Mouse (Mus musculus): ENCODE results near the gene Cacna2d3. TPM values are rescaled to one million over a fixed set of nuclear protein-coding genes. Genes with fewer than 3 reads are reported as not detected.
A peak's percentile ranks its signal among the peaks of the same experiment; 100 is the strongest.

Cacna2d3 gene
- polyA plus RNA-seq, 1 experiment from 2014 or later = 38.5 TPM

DNA sequence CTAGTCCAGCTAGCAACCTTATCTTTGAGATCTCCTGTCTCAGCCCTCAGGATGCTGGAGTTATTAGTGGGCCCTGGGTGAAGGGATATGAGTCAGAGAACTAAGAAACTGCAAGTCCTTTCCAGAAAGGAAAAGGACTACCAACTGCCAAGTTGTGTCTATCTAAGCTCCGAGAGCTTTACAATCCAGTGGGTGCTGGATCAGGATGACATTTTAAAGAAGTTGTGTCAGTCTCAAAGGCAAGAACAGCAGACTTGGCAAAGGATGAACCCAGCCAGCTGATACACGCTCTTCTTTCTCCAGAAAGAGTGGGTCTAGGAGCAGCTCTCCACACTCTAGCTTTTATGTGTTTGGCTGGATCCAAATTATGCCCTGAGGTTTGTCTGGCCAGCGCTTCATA lies 530.2 kb downstream of the Cacna2d3 start:
- Histone ChIP-seq H3K4me2 (ENCODE audit: low read length) (no peak overlapping the region), H3K27me3 (ENCODE audit: control insufficient read depth, insufficient read depth, low read length) (no peaks in the 10 kb centered on the region), H3K4me3 (replicated peaks; ENCODE audit: low read depth, low read length) (no peak overlapping the region), H3K36me3 (ENCODE audit: control insufficient read depth, insufficient read depth, low read length) (no peaks in the 10 kb centered on the region), H3K9ac (replicated peaks; ENCODE audit: low read length) (no peak overlapping the region), H3K9me3 (ENCODE audit: control insufficient read depth, low read length) (no peaks in the 10 kb centered on the region), H3K4me1 (ENCODE audit: control insufficient read depth, insufficient read depth, low read length) (no peaks in the 10 kb centered on the region), H3K27ac (replicated peaks; ENCODE audit: low read depth, low read length) (no peak overlapping the region)
- ATAC-seq (ENCODE audit: low FRiP score, low TSS enrichment) = no peak
- WGBS = 95% methylated on average over 3 of the region's 3 CpGs
- no peak for DNase-seq

DNA sequence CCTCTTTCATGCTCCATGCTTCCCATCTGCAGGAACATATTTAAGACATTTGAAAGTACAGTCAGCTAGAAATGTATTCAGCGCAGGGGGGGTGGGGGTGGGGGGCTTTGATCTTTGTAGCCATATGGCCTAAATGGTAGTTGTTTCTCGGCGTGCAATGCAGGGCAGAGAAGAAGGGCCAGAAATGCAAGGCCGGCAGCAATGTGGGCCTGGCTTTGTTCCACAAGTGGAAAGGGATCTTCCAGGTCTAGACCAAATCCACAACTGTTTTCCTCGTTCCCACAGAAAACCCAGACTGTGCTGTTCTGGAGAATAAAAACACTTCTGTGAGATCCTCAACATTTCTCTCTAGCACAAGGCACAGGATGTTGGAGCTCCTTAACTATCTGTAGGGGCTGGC lies 537.9 kb downstream of the Cacna2d3 start:
- ATAC-seq (ENCODE audit: low FRiP score, low TSS enrichment) = no peak
- Histone ChIP-seq H3K36me3 (ENCODE audit: control insufficient read depth, insufficient read depth, low read length) (no peaks in the 10 kb centered on the region), H3K27me3 (ENCODE audit: control insufficient read depth, insufficient read depth, low read length) (no peaks in the 10 kb centered on the region), H3K9ac (replicated peaks; ENCODE audit: low read length) (no peak overlapping the region), H3K9me3 (ENCODE audit: control insufficient read depth, low read length) (no peaks in the 10 kb centered on the region), H3K27ac (replicated peaks; ENCODE audit: low read depth, low read length) (no peak overlapping the region), H3K4me2 (ENCODE audit: low read length) (no peak overlapping the region), H3K4me3 (replicated peaks; ENCODE audit: low read depth, low read length) (no peak overlapping the region), H3K4me1 (ENCODE audit: control insufficient read depth, insufficient read depth, low read length) (peaks cover 11% of the 10 kb centered on the region)
- DNase-seq = no peak
- 86% methylated on average over 5 of the region's 5 CpGs for WGBS

DNA sequence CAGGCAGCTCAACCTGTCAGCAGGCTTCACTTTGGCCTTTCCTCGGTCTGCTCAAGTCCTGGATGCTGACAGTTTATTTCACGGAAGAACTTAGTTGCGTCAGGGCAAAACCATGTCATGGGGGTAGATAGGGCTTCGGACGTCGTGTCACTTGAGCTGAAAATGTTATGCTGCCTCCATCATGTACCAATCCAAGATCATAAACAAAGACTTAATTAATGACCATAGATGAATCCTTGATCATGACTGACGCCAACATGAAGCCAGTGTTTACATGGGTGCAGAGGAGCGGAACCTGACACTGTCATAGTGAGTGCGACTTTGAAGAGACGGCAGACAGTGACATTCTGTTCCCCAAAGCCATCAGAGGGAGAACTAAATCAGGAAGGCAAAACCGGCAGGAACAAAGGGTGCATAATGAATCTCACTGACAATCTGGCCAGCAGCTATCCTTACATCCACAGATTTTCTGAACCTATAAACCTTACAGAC lies 542.2 kb downstream of the Cacna2d3 start:
- ATAC-seq (ENCODE audit: low FRiP score, low TSS enrichment) = no peak
- peaks cover 16% of the 10 kb centered on the region for H3K4me1 ChIP-seq (ENCODE audit: control insufficient read depth, insufficient read depth, low read length)
- H3K27me3 ChIP-seq (ENCODE audit: control insufficient read depth, insufficient read depth, low read length) = no peaks in the 10 kb centered on the region
- no peaks in the 10 kb centered on the region for H3K9me3 ChIP-seq (ENCODE audit: control insufficient read depth, low read length)
- H3K9ac ChIP-seq (replicated peaks; ENCODE audit: low read length) = no peak overlapping the region
- H3K4me3 ChIP-seq (replicated peaks; ENCODE audit: low read depth, low read length) = no peak overlapping the region
- H3K36me3 ChIP-seq (ENCODE audit: control insufficient read depth, insufficient read depth, low read length) = no peaks in the 10 kb centered on the region
- peak; percentile 27 for DNase-seq
- peak overlapping the region; percentile 62; the same call in 1 of the 2 replicates for H3K27ac ChIP-seq (replicated peaks; ENCODE audit: low read depth, low read length)
- WGBS = 16% methylated on average over 11 of the region's 11 CpGs
- no peak overlapping the region for H3K4me2 ChIP-seq (ENCODE audit: low read length)

DNA sequence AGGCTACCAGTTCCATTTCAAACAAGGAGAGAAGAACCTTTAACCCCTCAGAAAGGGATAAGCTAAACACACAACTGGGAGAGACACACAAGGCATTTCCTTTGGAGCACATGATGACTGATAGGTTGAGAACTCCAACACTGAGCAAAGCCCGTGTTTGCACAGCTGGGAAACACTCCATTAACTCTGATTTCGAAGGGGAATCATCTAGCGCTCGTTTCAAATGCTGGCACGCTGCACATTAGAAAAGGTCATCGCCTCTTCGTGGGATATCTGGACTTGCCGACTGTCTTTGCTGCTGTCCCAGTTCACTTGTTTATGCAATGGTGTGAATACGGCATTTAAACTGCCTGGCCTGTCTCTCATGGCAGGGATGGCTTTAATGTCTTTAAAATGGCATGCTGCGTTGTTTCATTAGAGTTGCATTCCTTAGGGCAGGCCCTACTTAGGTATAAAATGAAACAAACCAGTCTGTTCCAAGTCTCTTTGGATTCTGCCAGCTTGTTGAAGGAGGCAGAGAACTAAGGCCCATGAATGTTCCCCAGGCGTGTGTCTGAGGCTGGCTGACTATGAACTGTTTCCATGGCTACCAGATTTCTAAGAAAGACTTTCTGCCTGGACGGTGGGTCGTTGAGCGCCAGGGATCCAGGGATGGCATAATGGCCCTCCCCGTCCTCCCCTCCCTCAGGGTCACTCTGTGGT lies 542.8 kb downstream of the Cacna2d3 start:
- 11% methylated on average over 15 of the region's 15 CpGs for WGBS

DNA sequence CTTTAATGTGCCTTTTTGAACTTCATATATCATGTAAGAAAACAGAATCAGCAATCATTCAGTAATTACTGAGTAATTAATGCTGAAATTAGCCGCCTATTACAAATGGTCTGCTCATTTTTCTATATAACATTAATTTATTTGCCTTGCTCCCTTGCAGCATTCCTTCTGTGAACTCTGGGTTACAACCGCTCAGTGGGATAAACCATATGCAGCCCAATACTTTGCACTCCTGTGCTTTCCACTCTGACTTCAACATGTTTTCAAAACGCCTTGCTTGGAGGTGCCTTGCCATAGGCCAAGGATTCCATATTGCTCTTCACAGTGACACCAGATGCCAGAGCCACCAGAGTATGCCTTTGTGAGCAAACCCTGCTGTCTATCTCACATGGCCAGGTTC lies 546.9 kb downstream of the Cacna2d3 start:
- DNase-seq = no peak
- ATAC-seq (ENCODE audit: low FRiP score, low TSS enrichment) = no peak
- WGBS = 86% methylated on average over 3 of the region's 3 CpGs
- Histone ChIP-seq H3K4me2 (ENCODE audit: low read length) (no peak overlapping the region), H3K4me3 (replicated peaks; ENCODE audit: low read depth, low read length) (no peak overlapping the region), H3K4me1 (ENCODE audit: control insufficient read depth, insufficient read depth, low read length) (peaks cover 15% of the 10 kb centered on the region), H3K27ac (replicated peaks; ENCODE audit: low read depth, low read length) (no peak overlapping the region), H3K27me3 (ENCODE audit: control insufficient read depth, insufficient read depth, low read length) (no peaks in the 10 kb centered on the region), H3K9me3 (ENCODE audit: control insufficient read depth, low read length) (no peaks in the 10 kb centered on the region), H3K9ac (replicated peaks; ENCODE audit: low read length) (no peak overlapping the region), H3K36me3 (ENCODE audit: control insufficient read depth, insufficient read depth, low read length) (no peaks in the 10 kb centered on the region)

More for the DNA sequence above, 542.8 kb downstream of the Cacna2d3 start:
- ATAC-seq (ENCODE audit: low FRiP score, low TSS enrichment) (no peak), DNase-seq (peak; percentile 79)
- no peak overlapping the region for H3K9ac ChIP-seq (replicated peaks; ENCODE audit: low read length)
- peak overlapping the region; percentile 62 for H3K27ac ChIP-seq (replicated peaks; ENCODE audit: low read depth, low read length)
- H3K27me3 ChIP-seq (ENCODE audit: control insufficient read depth, insufficient read depth, low read length) = no peaks in the 10 kb centered on the region
- H3K9me3 ChIP-seq (ENCODE audit: control insufficient read depth, low read length) = no peaks in the 10 kb centered on the region
- no peaks in the 10 kb centered on the region for H3K36me3 ChIP-seq (ENCODE audit: control insufficient read depth, insufficient read depth, low read length)
- H3K4me2 ChIP-seq (ENCODE audit: low read length) = no peak overlapping the region
- no peak overlapping the region for H3K4me3 ChIP-seq (replicated peaks; ENCODE audit: low read depth, low read length)
- H3K4me1 ChIP-seq (ENCODE audit: control insufficient read depth, insufficient read depth, low read length) = peaks cover 16% of the 10 kb centered on the region

DNA sequence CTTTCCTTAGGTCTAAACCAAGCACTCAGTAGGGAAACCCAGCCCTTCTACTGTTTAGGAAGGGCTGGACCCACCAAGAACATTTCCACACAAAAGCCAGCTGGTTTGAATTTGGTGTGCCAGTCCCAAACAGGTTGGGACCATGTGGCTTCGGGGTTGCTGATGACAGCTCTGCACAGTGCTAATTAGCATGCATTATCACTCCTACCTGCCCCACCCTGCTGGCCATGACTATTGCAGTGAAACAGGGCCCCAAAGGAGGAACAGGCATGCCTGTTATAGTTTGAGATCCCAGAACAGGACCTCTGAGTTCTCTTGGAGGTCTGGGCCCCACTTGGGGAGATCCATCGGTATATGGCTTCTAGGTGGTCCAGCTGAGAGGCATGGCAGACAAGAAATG lies 549.5 kb downstream of the Cacna2d3 start:
- DNase-seq (no peak), ATAC-seq (ENCODE audit: low FRiP score, low TSS enrichment) (no peak)
- 86% methylated on average over 2 of the region's 2 CpGs for WGBS
- no peaks in the 10 kb centered on the region for H3K27me3 ChIP-seq (ENCODE audit: control insufficient read depth, insufficient read depth, low read length)
- no peaks in the 10 kb centered on the region for H3K9me3 ChIP-seq (ENCODE audit: control insufficient read depth, low read length)
- no peak overlapping the region for H3K4me2 ChIP-seq (ENCODE audit: low read length)
- H3K4me1 ChIP-seq (ENCODE audit: control insufficient read depth, insufficient read depth, low read length) = no peaks in the 10 kb centered on the region
- no peak overlapping the region for H3K4me3 ChIP-seq (replicated peaks; ENCODE audit: low read depth, low read length)
- no peak overlapping the region for H3K9ac ChIP-seq (replicated peaks; ENCODE audit: low read length)
- no peak overlapping the region for H3K27ac ChIP-seq (replicated peaks; ENCODE audit: low read depth, low read length)
- H3K36me3 ChIP-seq (ENCODE audit: control insufficient read depth, insufficient read depth, low read length) = no peaks in the 10 kb centered on the region

DNA sequence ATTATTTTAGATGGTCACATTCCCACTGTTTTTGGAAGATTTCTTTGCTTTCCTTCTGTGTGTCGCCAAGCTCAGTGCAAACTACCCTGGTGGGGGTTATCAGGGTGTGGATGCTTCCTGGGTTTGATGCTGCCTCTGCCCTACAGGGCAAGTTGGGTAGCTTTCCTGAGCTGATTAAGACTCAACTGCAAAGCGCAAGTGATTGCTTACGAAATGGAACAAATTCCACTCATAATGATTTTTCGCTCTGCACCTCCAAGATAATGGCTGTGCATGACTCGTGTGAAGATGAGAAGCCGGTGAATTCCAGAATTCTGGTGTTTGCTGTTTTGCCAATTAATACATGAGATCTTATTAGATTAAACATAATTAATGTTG lies 557.0 kb downstream of the Cacna2d3 start:
- Histone ChIP-seq H3K36me3 (ENCODE audit: control insufficient read depth, insufficient read depth, low read length) (no peaks in the 10 kb centered on the region), H3K27ac (replicated peaks; ENCODE audit: low read depth, low read length) (no peak overlapping the region; the same call in 1 of the 2 replicates), H3K27me3 (ENCODE audit: control insufficient read depth, insufficient read depth, low read length) (no peaks in the 10 kb centered on the region), H3K9ac (replicated peaks; ENCODE audit: low read length) (no peak overlapping the region), H3K9me3 (ENCODE audit: control insufficient read depth, low read length) (no peaks in the 10 kb centered on the region), H3K4me1 (ENCODE audit: control insufficient read depth, insufficient read depth, low read length) (no peaks in the 10 kb centered on the region), H3K4me2 (ENCODE audit: low read length) (no peak overlapping the region), H3K4me3 (replicated peaks; ENCODE audit: low read depth, low read length) (no peak overlapping the region)
- WGBS = 70% methylated on average over 6 of the region's 6 CpGs
- DNase-seq (peak; percentile 57), ATAC-seq (ENCODE audit: low FRiP score, low TSS enrichment) (no peak)

DNA sequence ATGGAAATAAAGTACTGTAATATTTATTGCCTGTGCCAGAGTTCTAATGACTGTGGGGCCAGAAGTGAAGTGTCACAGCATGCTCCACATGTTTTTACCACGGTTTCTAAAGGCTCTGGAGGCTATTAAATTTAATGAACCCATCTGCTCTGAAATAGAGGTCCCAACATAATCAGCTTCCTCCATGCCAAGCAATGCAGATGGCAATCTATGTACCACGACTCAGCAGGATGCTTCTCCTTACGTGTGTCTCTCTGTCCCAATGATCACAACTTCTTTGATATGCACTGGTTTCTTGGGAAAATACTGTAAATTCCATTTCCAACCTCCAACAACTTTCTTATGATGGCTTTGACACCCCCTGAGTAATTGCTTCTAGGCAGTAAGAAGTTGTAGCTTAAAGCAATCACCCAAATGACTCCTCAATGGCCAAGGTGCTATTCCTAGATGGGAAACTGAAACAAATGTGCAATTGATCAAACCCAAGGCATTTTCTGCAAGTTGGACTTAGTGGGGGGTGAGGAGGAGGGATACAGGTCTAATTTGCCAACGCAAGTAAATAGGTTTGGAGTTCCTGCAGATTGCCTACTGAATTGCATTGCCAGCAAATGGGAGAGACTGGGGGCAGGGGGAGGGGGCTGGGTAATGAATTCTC lies 557.5 kb downstream of the Cacna2d3 start:
- Histone ChIP-seq H3K4me2 (ENCODE audit: low read length) (no peak overlapping the region), H3K36me3 (ENCODE audit: control insufficient read depth, insufficient read depth, low read length) (no peaks in the 10 kb centered on the region), H3K4me1 (ENCODE audit: control insufficient read depth, insufficient read depth, low read length) (no peaks in the 10 kb centered on the region), H3K27ac (replicated peaks; ENCODE audit: low read depth, low read length) (no peak overlapping the region; the same call in 1 of the 2 replicates), H3K9me3 (ENCODE audit: control insufficient read depth, low read length) (no peaks in the 10 kb centered on the region), H3K4me3 (replicated peaks; ENCODE audit: low read depth, low read length) (no peak overlapping the region), H3K9ac (replicated peaks; ENCODE audit: low read length) (no peak overlapping the region), H3K27me3 (ENCODE audit: control insufficient read depth, insufficient read depth, low read length) (no peaks in the 10 kb centered on the region)
- DNase-seq (peak; percentile 13), ATAC-seq (ENCODE audit: low FRiP score, low TSS enrichment) (no peak)
- 57% methylated on average over 4 of the region's 4 CpGs for WGBS

DNA sequence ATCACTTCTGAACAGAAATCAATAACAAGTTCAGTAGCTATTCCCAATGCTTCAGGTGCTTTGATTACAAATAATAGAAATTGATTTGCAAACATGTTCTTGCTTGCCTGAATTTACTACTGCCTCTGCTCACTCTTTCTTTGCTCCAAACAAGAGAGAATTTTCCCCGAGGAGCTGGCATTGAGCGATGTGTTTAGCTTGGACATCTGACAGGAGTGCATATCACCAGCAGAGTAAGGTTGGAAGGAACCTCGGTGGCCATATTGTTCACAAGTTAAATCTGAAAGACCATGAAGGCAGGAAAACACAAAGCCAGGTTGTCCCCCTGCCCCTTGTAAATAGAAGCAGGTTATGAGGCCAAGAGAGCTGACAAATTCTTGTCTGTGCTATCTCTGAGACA lies 561.9 kb downstream of the Cacna2d3 start:
- no peaks in the 10 kb centered on the region for H3K9me3 ChIP-seq (ENCODE audit: control insufficient read depth, low read length)
- H3K4me1 ChIP-seq (ENCODE audit: control insufficient read depth, insufficient read depth, low read length) = no peaks in the 10 kb centered on the region
- 80% methylated on average over 3 of the region's 3 CpGs for WGBS
- no peak overlapping the region for H3K4me3 ChIP-seq (replicated peaks; ENCODE audit: low read depth, low read length)
- no peak overlapping the region for H3K9ac ChIP-seq (replicated peaks; ENCODE audit: low read length)
- H3K27me3 ChIP-seq (ENCODE audit: control insufficient read depth, insufficient read depth, low read length) = no peaks in the 10 kb centered on the region
- no peak for DNase-seq
- no peak overlapping the region for H3K4me2 ChIP-seq (ENCODE audit: low read length)
- H3K36me3 ChIP-seq (ENCODE audit: control insufficient read depth, insufficient read depth, low read length) = no peaks in the 10 kb centered on the region
- ATAC-seq (ENCODE audit: low FRiP score, low TSS enrichment) = no peak
- H3K27ac ChIP-seq (replicated peaks; ENCODE audit: low read depth, low read length) = no peak overlapping the region

All from midbrain, embryonic 14.5 days (tissue).